Mouse (Mus musculus) left cerebral cortex, adult 2 months (tissue): ENCODE measurements at regions not wholly inside any gene's neighbourhood (a gene's known extent, or its start where the extent isn't known, plus 50 kb on each side); places are given as distances from the start of the nearest gene placed in this dataset.
A peak's percentile ranks its signal among the peaks of the same experiment; 100 is the strongest.

ENCODE experiments used
- DNase-seq, 2 experiments: peaks; one replicate each; pipeline ENCODE4 v3.0.0; 2021 to 2022; ENCODE audit warnings: low spot score in 2 of 2, mixed read lengths in 1 of 2; ENCODE audit errors: extremely low spot score in 1 of 2
- H3K27ac ChIP-seq: fragments of 200-600 bp; 2 replicates; pipeline ENCODE4 v1.8.1; 2022
- H3K4me3 ChIP-seq: fragments of 200-600 bp; 2 replicates; pipeline ENCODE4 v1.8.1; 2022
- CTCF ChIP-seq: fragments of 200-600 bp; IDR thresholded peaks from 2 replicates; pipeline ENCODE4 v1.8.1; 2022; ENCODE audit warnings: antibody characterized with exemption, mild to moderate bottlenecking, moderate library complexity
- intact Hi-C: fragments of 180-260 bp; cut with DNase I; formaldehyde crosslinking; loops from one replicate; pipeline ENCODE4 v1.15.1; 2025

DNA sequence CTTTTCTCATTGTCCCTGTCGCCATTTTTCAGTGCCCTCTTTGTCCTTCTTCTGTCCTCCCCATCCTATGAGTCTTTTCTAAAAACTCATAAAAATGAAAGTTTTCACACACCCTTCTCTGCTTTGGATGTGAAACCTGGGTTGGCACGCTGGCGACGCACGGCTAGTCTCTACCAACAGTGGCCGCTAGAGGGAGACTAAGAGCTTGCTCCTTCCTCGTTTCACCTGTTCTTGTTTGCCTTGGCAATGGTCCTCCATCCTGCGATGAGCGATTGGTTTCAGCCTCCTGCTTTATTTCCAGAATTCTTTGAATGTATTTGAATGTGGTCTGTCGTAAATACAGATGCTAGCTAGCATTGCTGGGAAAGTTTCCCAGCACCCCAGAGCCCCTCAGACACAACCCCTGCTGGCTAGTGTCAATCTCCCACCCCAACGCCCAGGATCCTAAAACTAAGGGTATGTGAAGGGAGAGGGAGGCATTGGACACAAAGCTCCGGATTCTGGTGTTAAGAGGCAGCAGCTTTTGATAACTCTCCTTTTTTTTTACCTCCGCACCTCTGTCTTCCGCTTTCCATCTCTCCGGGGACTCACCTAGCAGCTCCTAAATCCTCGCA is 85.8 kb upstream of the Hmcn1 start:
- TF ChIP-seq CTCF: peak; percentile 95
- Histone ChIP-seq H3K4me3 (no peak overlapping the region), H3K27ac (no peak overlapping the region; the same call in 1 of the 2 replicates)
- intact Hi-C loops: loop anchor here (2.0 kb wide), 4 partner anchors 44 to 274 kb away; partner anchors contain the start of gene Ivns1abp
- peak; percentile 80 to 86 for DNase-seq

DNA sequence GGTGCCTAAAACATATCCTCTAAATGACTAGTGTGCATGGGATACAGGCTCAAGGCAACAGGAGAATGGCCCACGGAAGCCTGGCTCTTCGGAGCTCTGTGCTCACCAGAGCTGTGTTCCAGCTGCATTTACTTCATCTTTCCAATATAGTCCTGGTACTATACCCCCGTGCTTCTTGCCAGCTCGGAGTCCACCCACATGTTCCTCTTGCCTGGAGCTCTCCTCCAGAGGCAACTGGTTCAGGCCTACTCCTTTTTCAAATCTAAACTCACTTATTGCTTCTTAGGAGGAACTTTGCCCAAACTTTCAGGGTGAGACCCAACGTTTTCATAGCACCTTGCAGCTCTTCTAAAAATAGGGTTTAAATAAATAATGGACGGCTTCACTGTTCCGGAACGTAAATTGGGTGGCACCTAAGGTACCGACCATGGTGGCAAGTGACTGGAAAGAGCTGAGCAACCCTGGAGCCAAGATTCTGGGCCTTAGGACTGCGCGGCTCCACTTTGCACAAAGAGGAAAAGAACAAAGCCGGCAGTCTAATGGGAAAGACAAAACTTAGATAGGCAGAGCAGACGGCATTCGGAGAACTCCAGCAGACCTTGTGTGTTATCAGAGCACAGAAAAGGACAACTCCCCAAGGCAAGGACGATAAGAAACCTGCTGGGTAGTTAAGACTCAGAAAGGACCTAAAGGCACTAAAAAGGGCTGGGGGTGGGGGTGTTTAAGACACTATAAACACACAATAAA is 86.6 kb upstream of the Hmcn1 start:
- Histone ChIP-seq H3K4me3 (no peak overlapping the region), H3K27ac (no peak overlapping the region)
- intact Hi-C loops: loop anchor here (2.0 kb wide), 4 partner anchors 45 to 273 kb away; partner anchors contain the start of gene Ivns1abp
- TF ChIP-seq CTCF: no peak
- no peak for DNase-seq

DNA sequence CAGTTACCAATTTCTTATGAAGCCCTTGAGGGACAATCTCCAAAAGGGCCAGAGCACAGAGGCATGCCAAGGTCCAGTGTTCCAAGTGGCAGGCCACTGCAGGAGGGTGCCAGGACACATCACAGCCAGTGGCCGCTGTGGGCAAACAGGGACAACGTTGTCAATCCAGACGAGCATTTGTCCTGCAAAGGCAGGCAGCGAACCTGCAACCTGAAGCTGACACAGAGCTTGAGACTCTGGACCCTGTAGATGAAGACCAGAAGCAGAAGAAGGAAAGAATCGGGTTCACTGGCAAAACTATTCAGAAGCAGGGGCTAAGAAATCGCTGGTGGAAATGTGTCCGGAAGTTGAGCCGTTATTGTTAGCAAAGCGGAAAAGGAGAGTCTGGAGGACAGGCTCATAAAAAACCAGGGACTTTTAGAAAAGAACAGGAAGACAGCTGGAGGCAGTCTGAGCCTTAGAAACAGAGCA is 87.3 kb upstream of the Hmcn1 start:
- no peak for TF ChIP-seq CTCF
- DNase-seq: no peak
- intact Hi-C loops: no loop called here

DNA sequence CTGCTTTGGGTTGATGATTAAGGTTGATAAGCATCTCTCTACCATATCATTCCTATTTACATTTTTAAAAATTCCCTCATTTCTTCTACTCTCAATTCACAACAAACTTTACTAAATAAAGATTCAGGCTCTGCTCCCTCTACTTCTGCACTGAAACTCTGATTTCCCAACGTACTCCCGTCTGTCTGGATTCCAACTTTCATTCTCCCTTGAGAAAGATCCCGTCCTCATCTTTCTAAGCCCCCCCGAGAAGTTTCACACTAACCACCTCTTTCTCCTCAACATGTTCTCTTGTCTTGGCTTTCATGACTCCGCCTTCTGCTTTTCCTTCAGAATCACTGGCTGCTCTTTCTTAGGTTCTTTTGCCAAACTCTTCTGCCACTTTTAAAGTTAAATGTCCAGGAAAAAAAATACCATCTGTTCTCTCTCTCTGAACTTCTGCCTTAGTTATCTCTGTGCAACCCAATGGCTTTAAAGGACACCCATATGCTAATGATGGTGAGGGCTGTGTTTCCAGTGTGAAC is 89.3 kb upstream of the Hmcn1 start:
- no peak for DNase-seq
- H3K27ac ChIP-seq: no peak overlapping the region
- no peak for TF ChIP-seq CTCF
- H3K4me3 ChIP-seq: no peak overlapping the region
- intact Hi-C loops: loop anchor here (2.0 kb wide), 1 partner anchor 218 kb away; no protein-coding TSS in a partner anchor

More for the DNA sequence above, 87.3 kb upstream of the Hmcn1 start:
- no peak overlapping the region for H3K27ac ChIP-seq
- H3K4me3 ChIP-seq: no peak overlapping the region

DNA sequence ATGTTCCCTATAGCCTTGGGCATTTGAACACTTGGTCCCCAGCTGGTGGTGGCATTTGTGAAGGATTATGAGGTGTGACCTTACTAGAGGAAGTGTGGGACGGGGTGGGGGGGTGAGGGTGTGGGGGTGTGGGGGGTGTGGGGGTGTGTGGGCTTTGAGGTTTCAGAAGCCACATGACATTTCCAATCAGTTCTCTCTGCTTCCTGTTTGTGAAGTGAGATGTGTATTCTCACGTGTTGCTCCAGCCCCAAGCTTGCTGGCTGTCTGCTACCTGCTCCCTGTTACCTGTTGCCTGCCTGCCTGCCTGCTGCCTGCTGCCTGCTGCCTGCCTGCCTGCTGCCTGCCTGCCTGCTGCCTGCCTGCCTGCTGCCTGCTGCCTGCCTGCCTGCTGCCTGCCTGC is 90.6 kb upstream of the Hmcn1 start:
- TF ChIP-seq CTCF: no peak
- no peak overlapping the region for H3K27ac ChIP-seq
- H3K4me3 ChIP-seq: no peak overlapping the region
- no peak for DNase-seq
- intact Hi-C loops: loop anchor here (2.0 kb wide), 1 partner anchor 217 kb away; no protein-coding TSS in a partner anchor

DNA sequence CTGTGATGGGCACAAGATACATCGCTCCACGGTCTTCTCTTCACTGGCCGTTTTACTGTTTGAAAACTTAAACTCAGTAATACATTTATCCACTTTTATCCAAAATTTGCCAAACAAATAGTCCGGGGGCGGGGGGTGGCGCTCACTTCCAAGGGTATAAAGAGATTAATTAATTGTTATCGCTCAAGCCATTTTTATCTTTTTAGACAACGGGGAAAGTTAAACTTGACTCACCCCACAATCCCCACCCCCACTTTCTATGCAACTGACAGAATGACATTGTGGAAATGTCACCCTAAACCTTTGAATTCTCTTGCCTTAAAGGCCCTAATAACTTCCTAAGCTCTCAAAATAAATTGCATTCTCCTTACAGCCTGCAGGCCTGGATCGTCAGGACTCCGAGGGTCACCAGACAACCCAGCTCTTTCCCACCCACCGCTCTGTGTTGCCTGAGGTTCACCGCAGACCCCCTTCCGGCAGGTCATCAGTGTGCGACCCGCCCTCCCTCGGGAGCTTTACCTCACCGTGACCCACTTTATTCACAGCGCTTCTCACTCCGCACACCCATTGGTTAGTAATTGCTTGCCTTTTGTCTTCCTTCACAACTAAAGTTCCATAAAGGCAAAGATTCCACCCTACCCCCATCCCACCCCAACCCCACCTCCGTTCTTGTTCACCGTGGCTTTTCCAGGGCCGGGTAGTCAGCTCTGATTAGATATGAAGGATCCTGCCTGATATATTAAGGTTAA is 93.0 kb upstream of the Hmcn1 start:
- Histone ChIP-seq H3K27ac (no peak overlapping the region), H3K4me3 (no peak overlapping the region)
- intact Hi-C loops: loop anchor here (5.0 kb wide), 1 partner anchor 41 kb away; no protein-coding TSS in a partner anchor
- DNase-seq: no peak
- TF ChIP-seq CTCF: no peak

DNA sequence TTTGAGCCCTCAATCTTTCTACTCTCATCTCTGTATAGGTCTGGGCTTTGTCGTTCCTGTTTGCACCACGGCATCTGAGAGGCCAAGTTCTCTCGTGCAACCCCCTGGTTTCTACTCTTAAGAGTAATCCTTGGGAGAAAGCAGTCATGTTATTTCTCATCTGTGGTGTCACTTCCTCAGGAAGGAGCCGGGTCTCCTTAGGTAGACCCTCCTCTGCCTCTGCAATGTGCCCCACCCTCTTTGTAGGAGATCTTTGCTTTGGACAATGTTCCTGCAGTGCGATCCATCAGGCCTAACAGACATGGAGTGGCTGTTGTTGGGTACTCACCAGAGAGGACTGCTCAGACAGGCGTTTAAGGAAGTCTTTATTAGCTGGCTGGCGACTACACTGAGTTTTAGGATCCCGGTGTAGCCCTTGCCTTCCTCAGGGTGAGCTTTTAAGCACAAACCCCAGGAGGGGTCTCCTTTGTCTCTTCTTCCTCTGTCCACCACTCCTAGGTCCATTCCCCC is 94.0 kb upstream of the Hmcn1 start:
- TF ChIP-seq CTCF: no peak
- Histone ChIP-seq H3K27ac (peak overlapping the region; percentile 88), H3K4me3 (peak overlapping the region; percentile 21)
- intact Hi-C loops: loop anchor here (5.0 kb wide), 1 partner anchor 40 kb away; no protein-coding TSS in a partner anchor
- no peak for DNase-seq

DNA sequence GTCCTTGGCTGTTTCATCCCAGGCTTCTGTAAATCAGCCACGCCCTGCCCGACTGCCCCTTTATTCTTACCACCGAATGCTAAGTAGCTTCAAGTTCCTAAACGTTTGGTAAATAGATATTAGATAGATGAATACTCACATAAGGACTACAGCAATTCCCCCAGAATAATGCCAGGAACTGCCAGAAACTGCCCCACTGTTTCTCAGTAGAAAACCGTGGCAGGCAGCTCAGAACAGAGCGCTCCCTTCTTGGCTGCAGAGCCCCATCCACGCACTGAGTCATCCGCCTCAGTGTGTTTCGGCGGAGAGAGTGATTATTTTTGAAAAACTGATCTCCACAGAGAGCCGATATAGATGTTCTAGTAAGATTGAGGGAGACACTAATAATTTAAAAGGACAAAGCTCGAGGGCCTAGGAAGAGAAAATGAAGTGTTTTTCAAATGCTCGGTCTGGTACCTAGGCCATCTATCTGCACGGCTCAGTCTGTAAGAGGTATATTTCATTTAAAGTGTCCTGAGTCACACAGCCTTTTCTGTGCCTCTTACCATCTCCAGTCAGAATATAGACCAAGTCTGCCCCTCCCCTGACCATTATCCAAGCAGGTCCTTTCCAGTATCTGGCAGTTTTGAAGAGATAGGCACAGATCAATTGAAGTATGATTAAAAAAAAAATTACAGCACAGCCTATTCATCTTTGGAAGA is 94.4 kb upstream of the Gm47985 start:
- Histone ChIP-seq H3K4me3 (peak overlapping the region; percentile 21), H3K27ac (peak overlapping the region; percentile 88)
- DNase-seq: peak; percentile 59 to 64
- intact Hi-C loops: loop anchor here (5.0 kb wide), 1 partner anchor 39 kb away; no protein-coding TSS in a partner anchor
- no peak for TF ChIP-seq CTCF

DNA sequence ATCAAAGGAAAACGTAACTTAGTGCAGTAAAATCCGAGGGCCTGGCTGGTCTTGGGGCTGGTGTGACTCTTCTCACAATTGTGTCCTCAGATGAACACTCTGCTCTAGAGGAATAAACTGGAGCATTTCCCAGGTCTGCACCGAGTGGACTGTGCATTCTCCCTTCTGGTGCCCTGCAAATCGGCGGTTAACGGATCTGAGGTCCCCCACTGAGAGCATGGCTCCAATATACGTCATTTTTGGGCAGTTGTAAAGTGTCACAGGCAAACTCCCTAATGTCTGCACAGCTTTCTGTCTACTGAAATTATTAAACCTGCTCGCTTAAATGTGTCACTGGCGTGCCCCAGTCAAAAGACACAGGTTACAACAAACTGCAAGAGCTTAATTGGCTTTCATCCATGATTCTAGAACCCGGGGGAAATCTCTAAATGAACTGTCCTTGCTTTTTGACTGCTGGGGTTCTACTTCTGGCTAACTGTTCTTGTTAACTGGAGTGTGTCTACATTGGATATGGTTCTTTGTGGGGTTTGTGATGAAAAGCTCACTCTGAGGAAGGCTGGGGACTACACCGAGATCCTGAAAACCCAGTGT is 93.7 kb upstream of the Gm47985 start:
- Histone ChIP-seq H3K27ac (peak overlapping the region; percentile 88), H3K4me3 (no peak overlapping the region)
- intact Hi-C loops: loop anchor here (5.0 kb wide), 1 partner anchor 39 kb away; no protein-coding TSS in a partner anchor
- no peak for DNase-seq
- no peak for TF ChIP-seq CTCF

DNA sequence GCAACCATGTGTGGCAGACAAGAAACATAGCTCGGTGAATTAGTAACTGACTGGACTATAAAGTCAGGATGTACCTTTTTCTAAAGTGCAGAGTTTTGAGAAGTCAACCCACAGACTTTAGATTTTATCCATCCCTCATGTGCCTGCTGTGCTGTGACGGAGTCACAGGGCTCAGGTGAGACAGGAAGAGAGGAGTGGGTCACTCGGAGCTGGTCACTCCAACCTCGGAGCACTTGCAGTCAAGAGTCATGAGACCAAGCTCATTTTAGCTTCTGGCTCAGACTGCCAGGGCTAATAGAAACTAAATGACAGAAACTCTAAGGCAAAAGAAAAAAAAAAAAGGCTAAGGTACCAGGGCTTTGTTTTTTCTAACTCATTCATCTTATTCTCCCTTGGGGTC is 90.3 kb upstream of the Gm47985 start:
- H3K27ac ChIP-seq: no peak overlapping the region
- no peak overlapping the region for H3K4me3 ChIP-seq
- intact Hi-C loops: no loop called here
- DNase-seq: no peak
- no peak for TF ChIP-seq CTCF
